Mouse (Mus musculus) small intestine, adult 2 months (tissue): Measurements from ENCODE around the gene Pde6h.

Experiments used
- CTCF ChIP-seq: fragments of 200-500 bp; IDR thresholded peaks from 2 replicates; pipeline ENCODE4 v1.5.1; 2012; ENCODE audit warnings: low read depth, mild to moderate bottlenecking, control low read depth, inconsistent platforms, low read length, moderate library complexity, mixed read lengths; ENCODE audit not compliant: insufficient replicate concordance, insufficient read length; ENCODE audit errors: extremely low read depth
- POLR2A ChIP-seq: fragments of 200-500 bp; IDR thresholded peaks from 2 replicates; pipeline ENCODE4 v1.6.1; 2012; ENCODE audit warnings: low read depth, mild to moderate bottlenecking, control low read depth, inconsistent platforms, low read length, moderate library complexity

GRCm38 (mm10) chr6:136946943-136947342 is 23.3 kb downstream of the Pde6h start:
- no peak for TF ChIP-seq POLR2A
- TF ChIP-seq CTCF: no peak
